Mouse (Mus musculus): ENCODE data around the gene Cyp2b19. TPM values are rescaled to one million over a fixed set of nuclear protein-coding genes. Genes with fewer than 3 reads are reported as not detected.
"Not testable (repeated sequence)": the region's sequence is repeated elsewhere in the genome, so short reads cannot be mapped to it uniquely, and the experiment has no call there.

The Cyp2b19 gene
- polyA plus RNA-seq, 1 experiment from 2014 or later, result not detected

DNA sequence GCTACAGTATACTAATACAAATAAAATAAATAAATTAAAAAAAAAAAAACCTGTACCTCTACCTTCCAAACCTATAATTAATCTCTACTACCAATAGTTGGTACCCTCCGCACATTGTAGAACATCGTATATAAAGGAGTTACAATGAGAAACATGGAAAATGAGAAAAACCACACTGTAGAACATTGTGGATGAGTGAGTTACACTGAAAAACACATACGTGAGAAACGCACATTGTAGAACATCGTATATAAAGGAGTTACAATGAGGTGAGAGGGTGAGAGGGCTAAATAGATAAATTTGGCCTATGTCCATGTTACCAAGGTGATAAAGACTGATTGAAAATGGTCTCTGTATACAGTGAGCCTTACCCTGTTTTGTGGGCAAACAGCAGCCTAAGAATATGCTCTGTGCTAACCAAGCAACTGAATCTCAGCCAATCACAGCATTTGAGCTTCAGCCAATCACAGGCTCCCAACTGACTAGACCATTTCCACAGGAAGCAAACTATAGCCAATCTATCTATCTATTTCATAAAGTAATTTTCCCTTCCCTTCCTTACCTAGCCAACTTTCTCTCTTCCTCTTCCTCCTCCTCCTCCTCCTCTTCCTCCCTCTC lies 23.0 kb downstream of the Cyp2b19 start:
- Histone ChIP-seq H3K4me2 (no peak overlapping the region), H3K36me3 (replicated peaks) (no peaks in the 10 kb centered on the region), H3K9ac (no peak overlapping the region), H3K4me3 (replicated peaks) (no peak overlapping the region), H3K4me1 (replicated peaks) (no peaks in the 10 kb centered on the region), H3K27me3 (no peaks in the 10 kb centered on the region), H3K9me3 (replicated peaks) (no peaks in the 10 kb centered on the region), H3K27ac (replicated peaks) (no peak overlapping the region)
- whole genome bisulfite sequencing (ENCODE audit: insufficient replicate concordance), result 63% methylated on average over 5 of the region's 5 CpGs
- no peak for ATAC-seq (ENCODE audit: insufficient read depth)

DNA sequence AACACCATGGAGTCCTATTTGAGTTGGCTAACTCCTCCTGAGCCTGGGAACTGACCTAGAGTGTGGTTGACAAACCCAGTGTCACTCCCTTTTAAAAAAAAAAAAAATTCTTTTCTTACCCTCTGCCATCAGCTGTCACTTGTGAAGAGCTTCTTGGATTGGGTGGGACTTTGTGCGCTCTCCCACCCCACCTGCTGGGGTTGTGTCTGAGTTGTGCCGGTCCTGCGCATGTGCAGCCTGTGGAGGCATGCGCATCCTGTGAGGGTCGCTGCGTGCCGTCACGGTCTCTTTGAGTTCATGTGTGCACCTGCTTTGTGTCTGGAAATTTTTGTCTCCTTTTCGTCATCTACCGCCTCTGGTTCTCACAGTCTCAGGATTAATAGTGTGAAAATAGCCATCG lies 23.6 kb downstream of the Cyp2b19 start:
- ATAC-seq (ENCODE audit: insufficient read depth), result no peak
- H3K9ac ChIP-seq, result no peak overlapping the region
- H3K36me3 ChIP-seq (replicated peaks), result no peaks in the 10 kb centered on the region
- WGBS (ENCODE audit: insufficient replicate concordance), result 13% methylated on average over 11 of the region's 11 CpGs
- no peaks in the 10 kb centered on the region for H3K9me3 ChIP-seq (replicated peaks)
- no peak overlapping the region for H3K4me2 ChIP-seq
- no peaks in the 10 kb centered on the region for H3K4me1 ChIP-seq (replicated peaks)
- H3K4me3 ChIP-seq (replicated peaks), result no peak overlapping the region
- no peaks in the 10 kb centered on the region for H3K27me3 ChIP-seq
- H3K27ac ChIP-seq (replicated peaks), result no peak overlapping the region

DNA sequence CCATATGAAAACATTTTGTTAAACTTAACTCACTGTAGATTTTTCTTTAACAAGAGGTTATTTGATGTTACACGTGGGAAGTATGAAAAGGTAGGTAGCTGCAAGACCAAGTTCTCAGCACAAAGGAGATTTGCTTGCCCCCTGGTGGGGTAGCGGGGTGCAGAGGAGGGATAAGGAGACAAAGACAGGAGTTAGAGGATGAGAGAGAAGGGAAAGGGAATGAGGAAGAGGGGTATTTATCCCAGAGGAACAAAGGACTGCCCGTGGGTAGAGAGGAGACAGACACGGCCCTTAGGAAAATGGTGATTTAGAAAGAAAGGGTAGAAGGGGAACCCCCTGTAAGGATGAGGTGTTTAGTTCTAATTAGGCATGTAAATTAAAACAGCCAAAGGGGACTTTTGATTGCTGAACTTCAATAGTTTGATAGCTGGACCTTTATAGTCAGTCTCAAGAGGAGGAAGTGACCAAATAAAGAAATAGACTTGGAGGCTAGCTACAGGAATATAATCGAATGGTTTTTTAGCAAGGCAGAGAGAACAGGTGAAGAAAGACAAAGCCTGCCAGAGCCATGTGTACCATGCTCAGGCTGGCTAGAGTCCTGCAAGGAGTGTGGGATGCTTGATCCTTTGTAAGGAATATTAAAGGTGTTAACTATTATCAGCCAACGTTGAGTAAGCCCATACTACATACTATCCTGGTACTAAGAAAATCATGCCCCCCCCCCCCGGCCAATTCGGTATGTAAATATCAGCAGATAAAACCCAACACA lies 24.2 kb downstream of the Cyp2b19 start:
- 17% methylated on average over 8 of the region's 8 CpGs for WGBS (ENCODE audit: insufficient replicate concordance)
- H3K4me2 ChIP-seq, result no peak overlapping the region
- H3K36me3 ChIP-seq (replicated peaks), result no peaks in the 10 kb centered on the region
- no peak overlapping the region for H3K9ac ChIP-seq
- H3K4me1 ChIP-seq (replicated peaks), result no peaks in the 10 kb centered on the region
- H3K27ac ChIP-seq (replicated peaks), result no peak overlapping the region
- H3K9me3 ChIP-seq (replicated peaks), result no peaks in the 10 kb centered on the region
- H3K27me3 ChIP-seq, result no peaks in the 10 kb centered on the region
- no peak overlapping the region for H3K4me3 ChIP-seq (replicated peaks)
- ATAC-seq (ENCODE audit: insufficient read depth), result no peak

DNA sequence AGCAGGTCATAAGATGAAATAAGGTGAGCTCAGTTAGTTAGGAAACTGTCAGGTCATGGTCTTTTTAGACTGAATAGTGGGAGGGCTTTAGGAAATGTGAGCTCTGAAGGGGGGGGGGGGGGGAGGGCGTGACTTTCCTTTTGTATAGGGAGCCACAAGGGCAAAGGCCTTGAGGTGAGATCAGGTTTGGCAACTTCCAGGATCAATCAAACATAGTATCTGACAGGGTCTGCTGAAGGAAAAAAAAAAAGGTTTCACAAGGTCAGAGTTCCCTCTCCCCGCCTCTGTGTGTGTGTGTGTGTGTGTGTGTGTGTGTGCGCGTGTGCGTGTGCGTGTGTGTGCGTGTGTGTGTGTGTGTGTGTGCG lies 24.8 kb downstream of the Cyp2b19 start:
- Histone ChIP-seq H3K27me3 (no peaks in the 10 kb centered on the region), H3K4me2 (no peak overlapping the region), H3K27ac (replicated peaks) (no peak overlapping the region), H3K4me1 (replicated peaks) (no peaks in the 10 kb centered on the region), H3K9me3 (replicated peaks) (no peaks in the 10 kb centered on the region), H3K9ac (no peak overlapping the region), H3K36me3 (replicated peaks) (no peaks in the 10 kb centered on the region), H3K4me3 (replicated peaks) (no peak overlapping the region)
- 48% methylated on average over 8 of the region's 8 CpGs for WGBS (ENCODE audit: insufficient replicate concordance)
- ATAC-seq (ENCODE audit: insufficient read depth), result peak; percentile 57; the same call in 1 of the 2 replicates

DNA sequence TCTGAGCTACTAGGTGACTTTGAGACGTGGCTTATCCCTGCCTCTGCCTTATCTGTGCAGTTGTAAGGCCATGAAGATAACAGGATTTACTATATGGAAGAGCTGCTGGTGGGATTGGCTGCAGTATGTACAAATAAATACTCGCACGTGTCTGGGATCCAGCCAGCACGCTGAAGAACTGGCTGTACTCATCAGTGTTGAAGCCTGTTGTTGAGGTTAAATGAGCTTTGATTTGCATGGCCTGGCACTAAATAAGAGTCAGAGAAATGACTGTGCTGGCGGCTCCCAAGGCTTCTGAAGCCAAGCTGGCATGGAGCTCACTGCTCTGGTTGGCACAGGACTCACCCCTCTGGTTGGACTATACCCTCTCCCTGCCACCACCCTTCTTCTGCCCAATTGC lies 26.2 kb downstream of the Cyp2b19 start:
- H3K9me3 ChIP-seq (replicated peaks), result no peaks in the 10 kb centered on the region

DNA sequence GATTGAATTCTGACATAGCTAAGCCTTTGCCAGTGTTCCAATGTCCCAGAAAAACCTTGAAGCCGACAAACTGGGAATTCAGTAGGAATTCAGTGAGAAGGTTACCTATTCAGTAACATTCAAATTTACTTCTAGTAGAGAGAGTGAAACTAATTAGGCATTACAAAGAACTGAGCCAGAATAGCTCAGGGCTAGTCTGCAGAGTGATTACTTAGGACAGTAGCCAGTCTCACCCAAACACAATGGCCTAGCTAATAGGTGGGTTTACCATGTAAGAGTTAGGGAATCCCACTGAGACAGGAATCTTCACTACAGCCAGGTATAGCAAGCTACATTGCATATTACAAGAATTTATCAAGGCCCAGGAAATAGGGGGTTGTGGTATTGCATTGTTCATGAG lies 29.1 kb downstream of the Cyp2b19 start:
- H3K9me3 ChIP-seq (replicated peaks); H3K4me2 ChIP-seq; H3K36me3 ChIP-seq (replicated peaks); H3K4me3 ChIP-seq (replicated peaks); H3K27me3 ChIP-seq; H3K4me1 ChIP-seq (replicated peaks); ATAC-seq (ENCODE audit: insufficient read depth); H3K27ac ChIP-seq (replicated peaks); H3K9ac ChIP-seq: not testable (repeated sequence)
- 39% methylated on average over 1 of the region's 1 CpGs for WGBS (ENCODE audit: insufficient replicate concordance)

More for the DNA sequence above, 26.2 kb downstream of the Cyp2b19 start:
- Histone ChIP-seq H3K4me1 (replicated peaks) (no peaks in the 10 kb centered on the region), H3K4me3 (replicated peaks) (no peak overlapping the region), H3K27ac (replicated peaks) (no peak overlapping the region), H3K4me2 (no peak overlapping the region), H3K27me3 (no peaks in the 10 kb centered on the region), H3K36me3 (replicated peaks) (no peaks in the 10 kb centered on the region), H3K9ac (no peak overlapping the region)
- no peak for ATAC-seq (ENCODE audit: insufficient read depth)
- WGBS (ENCODE audit: insufficient replicate concordance), result 43% methylated on average over 5 of the region's 5 CpGs

DNA sequence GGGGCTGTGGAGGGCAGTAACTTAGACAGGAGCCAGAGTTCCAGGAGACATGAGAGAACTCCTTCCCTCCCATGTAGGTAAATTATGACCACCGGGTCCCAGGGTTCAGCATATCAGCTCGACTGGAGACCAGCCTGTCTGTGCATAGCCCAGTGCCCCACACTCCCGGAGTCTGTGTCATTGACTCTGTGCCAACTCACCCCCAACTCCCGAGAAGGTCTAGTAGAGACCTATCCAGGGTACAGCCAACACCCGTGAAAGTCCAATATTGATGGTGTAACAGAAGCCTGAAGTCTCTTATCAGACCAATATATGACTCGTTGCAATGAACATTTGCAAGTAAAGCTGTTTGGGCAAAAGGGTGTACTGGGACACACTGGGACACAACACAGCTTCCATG lies 33.0 kb downstream of the Cyp2b19 start:
- Histone ChIP-seq H3K36me3 (replicated peaks) (no peaks in the 10 kb centered on the region), H3K27me3 (no peaks in the 10 kb centered on the region), H3K9me3 (replicated peaks) (no peaks in the 10 kb centered on the region), H3K27ac (replicated peaks) (no peak overlapping the region), H3K4me2 (no peak overlapping the region), H3K4me3 (replicated peaks) (no peak overlapping the region), H3K9ac (no peak overlapping the region), H3K4me1 (replicated peaks) (no peaks in the 10 kb centered on the region)
- no peak for ATAC-seq (ENCODE audit: insufficient read depth)
- 50% methylated on average over 6 of the region's 6 CpGs for WGBS (ENCODE audit: insufficient replicate concordance)

DNA sequence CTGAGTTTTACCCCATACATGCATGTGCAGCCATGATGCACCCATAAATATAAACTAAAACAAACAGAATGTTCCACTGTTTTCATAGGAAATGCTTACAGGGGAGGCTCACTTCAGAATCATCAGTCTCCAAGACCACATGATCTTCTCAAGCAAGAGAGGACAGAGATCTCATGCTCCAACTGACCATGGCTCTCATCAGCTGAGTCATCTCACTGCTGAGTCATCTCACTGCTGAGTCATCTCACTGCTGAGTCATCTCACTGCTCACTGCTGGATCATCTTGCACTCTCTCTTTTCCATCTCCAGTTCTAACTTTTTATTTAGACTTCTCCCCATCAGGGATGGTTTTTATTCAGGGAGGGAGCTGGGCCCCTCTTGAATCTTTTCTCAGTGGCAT lies 43.2 kb downstream of the Cyp2b19 start:
- Histone ChIP-seq H3K9me3 (replicated peaks) (no peaks in the 10 kb centered on the region), H3K4me1 (replicated peaks) (no peaks in the 10 kb centered on the region), H3K27me3 (no peaks in the 10 kb centered on the region), H3K4me2 (no peak overlapping the region), H3K27ac (replicated peaks) (no peak overlapping the region), H3K9ac (no peak overlapping the region), H3K36me3 (replicated peaks) (no peaks in the 10 kb centered on the region), H3K4me3 (replicated peaks) (no peak overlapping the region)
- no peak; the same call in 1 of the 2 replicates for ATAC-seq (ENCODE audit: insufficient read depth)

DNA sequence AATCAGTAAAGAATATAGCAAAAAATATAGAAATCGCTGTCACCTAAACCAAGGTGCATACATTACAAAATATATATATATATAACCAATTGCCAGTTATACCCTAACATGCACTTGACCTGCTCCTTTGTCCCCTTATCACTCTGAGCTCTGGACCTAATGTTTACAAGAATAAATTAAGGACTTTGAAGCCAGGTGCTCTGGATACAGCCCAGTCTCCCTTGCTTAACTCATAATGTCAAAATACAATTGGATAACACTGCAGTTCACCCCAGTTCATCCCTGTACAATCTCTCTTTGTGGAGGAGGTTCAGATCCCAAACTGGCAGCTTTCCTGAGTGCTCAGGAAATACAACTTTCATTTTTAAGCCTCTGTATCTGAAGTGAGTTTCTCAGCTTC lies 44.1 kb downstream of the Cyp2b19 start:
- ATAC-seq (ENCODE audit: insufficient read depth), result no peak
- Histone ChIP-seq H3K4me3 (replicated peaks) (no peak overlapping the region), H3K9me3 (replicated peaks) (no peaks in the 10 kb centered on the region), H3K36me3 (replicated peaks) (no peaks in the 10 kb centered on the region), H3K27ac (replicated peaks) (no peak overlapping the region), H3K9ac (no peak overlapping the region), H3K4me1 (replicated peaks) (no peaks in the 10 kb centered on the region), H3K4me2 (no peak overlapping the region), H3K27me3 (no peaks in the 10 kb centered on the region)
- 61% methylated on average over 1 of the region's 1 CpGs for WGBS (ENCODE audit: insufficient replicate concordance)

DNA sequence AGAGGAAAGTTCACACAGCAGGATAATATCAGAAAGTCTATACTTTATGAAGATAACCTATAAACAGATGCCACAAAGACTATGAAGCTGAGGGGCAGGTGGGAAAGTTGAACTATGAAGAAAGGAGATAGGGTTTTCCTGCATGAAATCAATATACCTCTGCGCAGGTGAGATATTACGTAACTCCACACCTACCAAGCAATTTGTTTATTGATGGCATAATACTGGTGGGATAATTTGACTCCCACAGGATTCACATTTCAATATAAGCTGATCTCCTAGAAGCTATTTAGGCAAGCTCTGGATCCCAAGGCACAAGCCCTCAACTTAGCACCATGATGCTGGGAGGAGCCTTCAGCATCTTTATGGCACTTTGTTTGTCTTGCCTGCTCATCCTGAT lies 51.6 kb downstream of the Cyp2b19 start, which contains the start of gene Cyp2g1:
Gene Cyp2g1, plus strand, starts transcription at position 301 of the 400 bp plus-strand sequence.
- H3K9me3 ChIP-seq (replicated peaks), result no peaks in the 10 kb centered on the region; the same call in 1 of the 2 replicates
- H3K4me3 ChIP-seq (replicated peaks), result no peak within 1 kb of the TSS
- H3K4me1 ChIP-seq (replicated peaks), result no peaks in the 10 kb centered on the region
- H3K9ac ChIP-seq, result no peak within 1 kb of the TSS
- no peaks in the 10 kb centered on the region for H3K36me3 ChIP-seq (replicated peaks)
- H3K4me2 ChIP-seq, result no peak within 1 kb of the TSS
- no peak for ATAC-seq (ENCODE audit: insufficient read depth)
- 60% methylated on average over 2 of the region's 2 CpGs for WGBS (ENCODE audit: insufficient replicate concordance)
- no peaks in the 10 kb centered on the region for H3K27me3 ChIP-seq
- H3K27ac ChIP-seq (replicated peaks), result no peak within 1 kb of the TSS
